Mouse (Mus musculus) left cerebral cortex, postnatal 4 days (tissue): Measurements from ENCODE around the gene Ceacam14. TPM values are rescaled to one million over a fixed set of nuclear protein-coding genes. Genes with fewer than 3 reads are reported as not detected.

Experiments
- DNase-seq: peaks from one replicate; pipeline ENCODE4 v3.0.0-alpha.2; 2022
- intact Hi-C: fragments of 180-260 bp; cut with DNase I; formaldehyde crosslinking; loops from one replicate; pipeline ENCODE4 v1.15.1; 2025
- total RNA-seq, 2 experiments: library from RNA; stranded (reverse); gene quantifications; 2 replicates each; pipeline ENCODE4 v1.2.3; 2021

Ceacam14 gene
- not detected for total RNA-seq

- no peak for DNase-seq
- intact Hi-C loops: no loop called here
These were observed at the start of gene Ceacam14 for GRCm38 (mm10) chr7:17812333-17812732. Ceacam14 (plus strand) TSS chr7:17812633.

Other genes starting within 250 kb of the Ceacam14 start
- not detected for gene Ceacam5, start 99.4 kb upstream of the Ceacam14 start, total RNA-seq
- gene Gm5155, start 59.1 kb downstream of the Ceacam14 start, total RNA-seq: not detected
- not detected for gene Ceacam11, start 159.5 kb downstream of the Ceacam14 start, total RNA-seq
- not detected for gene Ceacam13, start 197.3 kb downstream of the Ceacam14 start, total RNA-seq